Mouse (Mus musculus) brain, embryonic 14.5 days (tissue): Measurements from ENCODE around the gene Susd6. TPM values are rescaled to one million over a fixed set of nuclear protein-coding genes. Genes with fewer than 3 reads are reported as not detected.
A peak's percentile ranks its signal among the peaks of the same experiment; 100 is the strongest.

ENCODE experiments used
- DNase-seq: peaks from one replicate; pipeline ENCODE4 v3.0.0-alpha.2; 2011; ENCODE audit warnings: low read depth
- CTCF ChIP-seq: fragments of 200-500 bp; IDR thresholded peaks from 2 replicates; pipeline ENCODE4 v1.5.1; 2012; ENCODE audit warnings: inconsistent platforms, mild to moderate bottlenecking, moderate library complexity, borderline replicate concordance; ENCODE audit not compliant: insufficient read depth, insufficient read length; ENCODE audit errors: extremely low read depth
- POLR2A ChIP-seq: fragments of 200-500 bp; IDR thresholded peaks from 2 replicates; pipeline ENCODE4 v1.6.1; 2012; ENCODE audit warnings: mild to moderate bottlenecking, inconsistent platforms, borderline replicate concordance; ENCODE audit not compliant: poor library complexity, insufficient read depth, insufficient read length, severe bottlenecking; ENCODE audit errors: extremely low read depth
- polyA plus RNA-seq: library from polyadenylated mRNA; depleted of rRNA; stranded (reverse); fragments of >200 nt; gene quantifications from 2 replicates; pipeline ENCODE4 v1.2.3, GENCODE M21; 2012

Susd6 gene
- polyA plus RNA-seq, 1 experiment: 21.7 TPM

GRCm38 (mm10) chr12:80837614-80838013 lies 47.3 kb downstream of the Susd6 start:
- DNase-seq: no peak
- TF ChIP-seq CTCF (no peak), POLR2A (no peak)

- TF ChIP-seq CTCF (no peak), POLR2A (no peak)
- DNase-seq: no peak
Measured at GRCm38 (mm10) chr12:80838271-80838670, 48.0 kb downstream of the Susd6 start.

- DNase-seq: no peak
- TF ChIP-seq POLR2A: no peak
- no peak for TF ChIP-seq CTCF
Measured at GRCm38 (mm10) chr12:80838787-80839186, 48.5 kb downstream of the Susd6 start.

- DNase-seq: no peak
- TF ChIP-seq POLR2A (no peak), CTCF (no peak)
Measured at GRCm38 (mm10) chr12:80839631-80840030, 49.3 kb downstream of the Susd6 start.

- no peak for DNase-seq
- TF ChIP-seq POLR2A: no peak
- TF ChIP-seq CTCF: no peak
Measured at GRCm38 (mm10) chr12:80841618-80842017, 51.3 kb downstream of the Susd6 start.

- TF ChIP-seq POLR2A (no peak), CTCF (no peak)
- no peak for DNase-seq
Measured at GRCm38 (mm10) chr12:80842609-80843008, 52.3 kb downstream of the Susd6 start.

GRCm38 (mm10) chr12:80843236-80843635 lies 52.9 kb downstream of the Susd6 start:
- DNase-seq: no peak
- no peak for TF ChIP-seq CTCF
- TF ChIP-seq POLR2A: no peak

- TF ChIP-seq POLR2A (no peak), CTCF (no peak)
Measured at GRCm38 (mm10) chr12:80843651-80844444, 53.5 kb downstream of the Susd6 start.

GRCm38 (mm10) chr12:80845901-80846300 lies 55.6 kb downstream of the Susd6 start:
- DNase-seq: no peak
- TF ChIP-seq CTCF (no peak), POLR2A (no peak)

More at GRCm38 (mm10) chr12:80843651-80844444, 53.5 kb downstream of the Susd6 start:
- peak; percentile 56 for DNase-seq

GRCm38 (mm10) chr12:80846861-80847268 lies 56.6 kb downstream of the Susd6 start:
- TF ChIP-seq CTCF (no peak), POLR2A (no peak)
- DNase-seq: peak; percentile 9

GRCm38 (mm10) chr12:80852001-80852400 lies 61.7 kb downstream of the Susd6 start:
- no peak for TF ChIP-seq CTCF
- no peak for TF ChIP-seq POLR2A
- no peak for DNase-seq

GRCm38 (mm10) chr12:80853737-80854136 lies 63.4 kb downstream of the Susd6 start:
- DNase-seq: peak; percentile 40
- TF ChIP-seq POLR2A: no peak
- no peak for TF ChIP-seq CTCF

- no peak for DNase-seq
- TF ChIP-seq POLR2A (no peak), CTCF (no peak)
Measured at GRCm38 (mm10) chr12:80854671-80855070, 64.4 kb downstream of the Susd6 start.

GRCm38 (mm10) chr12:80855100-80855499 lies 64.8 kb downstream of the Susd6 start:
- TF ChIP-seq CTCF (no peak), POLR2A (no peak)
- DNase-seq: no peak
